Mouse (Mus musculus) cerebellum, adult 9-11 months (tissue): ENCODE measurements around the gene Prkn.
A peak's percentile ranks its signal among the peaks of the same experiment; 100 is the strongest.

Source experiments
- DNase-seq: peaks from one replicate; pipeline ENCODE4 v3.0.0; 2022

Prkn gene

DNA sequence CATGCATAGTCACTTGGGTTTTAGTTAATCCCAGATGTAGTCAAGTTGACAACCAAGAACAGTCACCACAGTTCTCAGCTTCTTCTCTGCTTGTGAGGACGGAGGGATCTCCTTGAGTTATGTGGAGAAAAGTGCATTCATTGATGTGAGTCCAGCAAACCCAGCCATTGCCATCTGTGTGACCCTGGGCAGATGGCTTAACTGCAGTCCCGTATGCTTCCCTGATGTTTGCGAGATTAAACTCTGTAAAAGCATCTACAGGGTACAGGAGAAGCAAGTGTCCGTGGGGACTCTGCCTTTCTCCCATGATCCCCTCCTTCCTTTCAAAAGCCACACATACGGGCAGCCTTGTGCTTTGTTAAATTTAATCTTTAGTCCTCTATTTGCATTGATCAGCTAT is 157.1 kb downstream of the Prkn start:
- DNase-seq, result peak; percentile 24

DNA sequence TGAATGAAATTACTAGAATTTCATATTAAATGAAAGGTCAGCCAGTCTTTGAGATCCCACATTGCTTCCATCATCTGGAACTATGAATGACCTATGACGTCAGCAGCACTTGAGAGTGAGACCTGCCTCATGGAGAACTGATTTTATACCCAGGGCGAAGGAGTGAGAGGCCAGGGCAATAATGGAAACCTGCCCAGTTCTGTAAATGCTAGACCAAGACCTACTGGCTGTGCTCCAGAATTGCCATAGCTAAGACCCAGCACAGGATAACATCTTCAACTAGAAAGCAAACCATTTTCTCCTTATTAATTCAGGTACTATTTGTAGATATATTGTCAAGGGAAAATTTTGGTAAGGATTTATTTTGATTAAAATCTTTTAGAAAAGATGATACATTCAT is 183.2 kb downstream of the Prkn start:
- peak; percentile 16 for DNase-seq

DNA sequence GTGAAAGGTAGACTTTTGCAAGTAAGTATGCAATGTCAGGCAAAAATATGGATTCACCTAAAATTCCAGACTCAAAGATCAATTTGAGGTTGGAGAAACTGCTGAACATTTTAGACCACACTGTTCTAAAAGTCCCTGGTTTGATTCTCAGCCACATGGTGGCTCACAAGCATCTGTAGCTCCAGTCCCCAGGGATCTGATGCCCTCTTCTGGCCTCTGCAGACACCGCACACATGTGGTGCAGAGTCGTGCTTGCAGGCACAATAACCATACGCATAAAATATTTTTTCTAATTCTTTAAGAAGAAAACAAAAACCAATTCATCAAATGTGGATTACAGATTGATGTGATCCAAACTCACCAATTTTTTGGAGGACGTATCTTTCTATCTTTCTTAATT is 189.2 kb downstream of the Prkn start:
- no peak for DNase-seq

DNA sequence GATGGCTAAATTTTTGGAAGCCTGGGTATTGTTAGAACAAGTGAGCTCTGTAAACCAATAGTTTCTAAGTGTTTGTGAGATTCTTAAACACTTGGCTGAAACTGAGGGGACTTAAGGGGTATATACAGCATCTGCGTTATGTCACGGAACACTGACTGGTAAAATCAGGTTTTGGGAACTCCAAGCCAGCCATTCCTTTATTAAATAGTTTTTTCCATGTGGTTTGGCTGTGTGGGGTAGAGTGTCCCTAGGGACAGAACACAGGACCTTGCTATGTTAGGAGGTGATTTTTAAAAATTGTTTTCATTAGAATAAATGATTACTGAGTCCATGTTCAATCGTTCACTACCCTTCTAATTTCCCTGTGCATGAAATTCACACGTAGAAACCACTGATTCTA is 190.8 kb downstream of the Prkn start:
- DNase-seq, result no peak

DNA sequence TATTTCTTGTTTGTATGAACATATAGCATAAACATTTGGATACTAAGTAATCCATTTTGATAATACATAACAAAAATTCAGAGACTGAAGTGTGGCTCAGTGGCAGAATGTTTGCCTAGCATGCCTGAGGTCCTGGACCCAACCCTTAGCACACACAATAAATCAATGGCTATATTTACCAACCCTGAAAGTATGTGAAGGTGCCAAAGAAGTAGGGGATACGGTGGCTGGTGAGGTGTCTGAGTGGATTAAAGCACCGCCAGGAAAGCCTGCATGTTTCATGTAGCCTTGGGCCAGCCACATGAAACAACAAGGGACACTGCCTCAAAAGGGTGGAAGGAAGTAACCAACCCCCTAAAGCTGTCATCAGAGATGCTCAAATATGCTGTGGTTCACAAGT is 192.2 kb downstream of the Prkn start:
- no peak for DNase-seq

DNA sequence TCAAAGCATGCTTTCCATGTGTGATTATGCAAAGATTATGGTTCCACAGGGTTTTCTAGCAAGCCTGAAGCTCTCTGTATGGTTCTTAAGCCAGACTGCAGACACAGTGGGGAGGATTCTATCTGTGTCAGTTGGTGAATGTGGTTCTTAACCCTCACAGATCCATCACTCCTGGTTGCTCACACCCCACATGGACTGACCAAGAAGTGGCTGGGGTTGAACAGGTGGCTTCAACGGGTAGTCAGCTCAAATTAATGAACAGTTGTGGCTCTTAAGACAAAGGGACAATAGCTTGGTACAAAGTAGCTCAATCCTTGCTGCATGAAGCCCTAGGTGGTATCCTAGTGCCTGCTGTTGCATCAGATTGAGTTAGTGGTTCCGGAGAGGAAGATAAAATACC is 193.4 kb downstream of the Prkn start:
- DNase-seq, result peak; percentile 51

DNA sequence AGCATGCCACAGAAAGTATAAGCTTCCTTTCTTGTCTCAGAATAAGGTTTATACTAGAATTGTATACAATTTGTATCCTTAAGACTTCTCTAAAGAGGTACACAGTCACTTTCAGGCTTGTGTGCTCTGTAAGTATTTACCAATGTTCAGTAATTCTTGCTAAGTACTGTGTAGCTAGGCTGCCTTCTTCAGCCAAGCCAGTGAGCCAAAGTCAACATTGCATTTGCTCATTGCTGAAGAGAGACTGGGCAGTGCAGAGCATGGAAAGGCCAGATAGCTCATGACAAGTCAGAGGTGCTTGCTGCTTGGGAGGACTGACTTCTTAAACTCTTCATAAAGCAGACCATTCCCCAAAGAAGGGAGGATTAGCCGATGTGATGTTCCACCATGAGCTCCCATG is 198.1 kb downstream of the Prkn start:
- no peak for DNase-seq

DNA sequence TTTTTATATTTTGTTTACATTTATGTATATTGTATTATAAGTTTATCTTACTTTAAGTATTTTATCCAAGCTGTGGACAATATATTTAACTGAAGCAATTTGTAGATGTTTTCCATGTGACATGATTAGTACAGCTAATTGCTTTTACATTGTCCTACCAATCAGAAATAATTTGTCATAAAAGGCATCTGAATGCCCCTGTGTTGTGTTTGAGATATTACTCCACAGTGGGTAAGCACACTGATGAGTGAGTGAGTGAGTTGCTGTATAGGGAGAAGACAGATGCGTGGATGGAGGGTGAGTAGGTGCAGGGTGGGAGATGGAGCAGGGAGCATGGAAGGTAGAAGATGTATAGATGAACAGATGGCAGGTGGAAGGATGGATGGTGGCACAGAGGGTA is 218.8 kb downstream of the Prkn start:
- no peak for DNase-seq

DNA sequence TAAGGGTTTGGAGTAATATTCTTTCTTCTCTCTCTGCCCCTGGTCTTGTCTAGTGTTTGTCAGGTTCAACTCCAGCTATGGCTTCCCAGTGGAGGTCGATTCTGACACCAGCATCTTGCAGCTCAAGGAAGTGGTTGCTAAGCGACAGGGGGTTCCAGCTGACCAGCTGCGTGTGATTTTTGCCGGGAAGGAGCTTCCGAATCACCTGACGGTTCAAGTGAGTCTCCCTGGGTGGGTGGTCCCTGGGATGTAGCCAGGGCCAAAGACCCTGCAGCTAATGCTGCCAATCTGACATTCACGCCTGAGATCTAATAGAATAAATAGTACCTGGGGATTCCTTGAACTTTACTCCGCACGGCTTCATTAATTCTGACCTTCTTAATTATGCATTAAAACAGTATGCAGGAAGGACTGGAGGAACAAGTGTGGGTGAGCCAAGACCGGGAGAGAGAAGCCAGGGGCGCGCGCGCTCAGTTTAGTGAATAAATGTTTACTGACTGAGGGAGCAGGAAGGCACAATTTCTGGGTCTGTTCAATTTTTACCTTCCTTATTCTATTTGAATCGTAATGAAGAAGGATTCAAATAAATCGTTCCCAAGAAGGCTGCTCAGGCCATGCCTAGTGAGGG is 227.0 kb downstream of the Prkn start:
- DNase-seq, result peak; percentile 38

DNA sequence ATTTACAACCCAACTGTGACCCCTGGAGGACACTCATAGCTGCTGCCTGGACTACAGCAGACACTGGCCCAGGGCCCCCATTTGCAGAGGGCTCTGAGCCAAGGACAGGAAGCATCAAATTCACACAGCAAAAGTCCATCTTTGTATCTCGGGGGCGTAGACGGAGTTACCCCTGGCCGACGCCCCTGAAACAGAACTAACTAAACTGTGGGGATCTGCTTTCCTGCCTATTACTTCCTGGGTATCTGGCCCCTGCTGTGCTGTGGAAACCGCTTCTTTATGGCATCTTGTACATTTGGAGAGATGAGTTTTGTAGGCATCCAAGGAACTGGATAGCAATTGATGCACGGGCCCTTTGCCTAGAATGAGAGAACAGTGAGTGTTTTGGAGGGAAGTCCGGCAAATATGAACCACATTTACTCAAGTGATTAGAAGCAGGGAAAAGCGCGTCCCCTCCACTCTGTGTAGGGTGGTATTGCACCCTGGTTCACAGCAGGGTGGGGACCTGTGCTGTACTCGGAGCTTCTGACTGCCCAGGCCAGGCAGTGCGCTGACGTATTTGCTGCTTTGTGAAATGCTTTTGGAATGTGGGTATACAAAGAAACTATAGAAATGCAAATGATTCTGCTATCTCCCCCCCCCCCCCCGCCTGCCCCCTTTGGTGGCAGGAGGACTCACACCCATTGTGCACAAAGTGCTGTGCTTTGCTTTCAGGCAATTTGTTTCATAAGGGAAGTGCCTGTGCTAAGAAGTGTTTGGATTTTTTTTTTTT is 227.7 kb downstream of the Prkn start:
- peak; percentile 86 for DNase-seq

DNA sequence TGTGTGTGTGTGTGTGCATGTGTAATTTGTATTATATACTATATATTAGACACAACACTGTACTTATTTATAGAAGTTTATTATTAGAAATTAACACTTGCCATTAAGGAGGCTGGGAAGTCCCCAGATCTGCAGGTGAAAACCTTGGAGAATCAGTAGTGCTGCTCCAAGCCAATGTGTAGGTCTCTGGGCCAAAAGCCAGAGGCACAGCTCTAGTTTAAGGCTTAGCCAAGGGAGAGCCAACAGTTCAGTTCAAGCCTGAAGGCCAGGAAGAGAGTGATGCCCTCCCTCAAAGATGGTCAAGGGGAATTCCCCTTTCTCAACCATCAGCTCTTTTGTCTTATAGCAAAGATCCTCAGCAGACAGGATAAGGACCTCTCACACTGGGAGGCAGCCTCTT is 230.8 kb downstream of the Prkn start:
- no peak for DNase-seq

DNA sequence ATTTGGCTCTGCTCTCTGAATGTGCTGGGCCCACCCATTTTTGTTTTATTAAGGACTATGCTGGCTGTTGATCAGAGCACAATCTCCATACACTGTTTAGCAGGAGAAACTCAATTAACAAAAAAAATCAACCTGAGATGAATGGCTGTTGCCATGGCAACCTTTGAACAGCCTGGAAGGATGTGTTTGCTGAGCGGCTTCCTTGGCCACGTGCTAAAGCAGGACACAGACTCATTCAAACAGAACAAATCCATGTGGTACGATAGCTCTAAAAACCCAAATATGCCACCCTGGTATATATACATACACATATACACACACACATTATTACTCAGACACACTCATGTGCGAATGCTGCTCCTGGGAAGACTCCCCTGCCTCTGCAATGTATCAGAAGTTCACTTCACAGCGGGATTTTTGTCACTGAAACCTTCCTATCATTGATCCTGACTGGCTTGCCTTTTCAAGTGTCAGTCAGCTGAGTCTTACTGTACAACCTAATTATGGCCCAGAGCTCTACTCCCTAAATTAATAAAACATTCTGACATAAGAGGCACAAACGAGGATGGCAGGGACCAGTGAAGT is 236.2 kb downstream of the Prkn start:
- DNase-seq, result no peak

DNA sequence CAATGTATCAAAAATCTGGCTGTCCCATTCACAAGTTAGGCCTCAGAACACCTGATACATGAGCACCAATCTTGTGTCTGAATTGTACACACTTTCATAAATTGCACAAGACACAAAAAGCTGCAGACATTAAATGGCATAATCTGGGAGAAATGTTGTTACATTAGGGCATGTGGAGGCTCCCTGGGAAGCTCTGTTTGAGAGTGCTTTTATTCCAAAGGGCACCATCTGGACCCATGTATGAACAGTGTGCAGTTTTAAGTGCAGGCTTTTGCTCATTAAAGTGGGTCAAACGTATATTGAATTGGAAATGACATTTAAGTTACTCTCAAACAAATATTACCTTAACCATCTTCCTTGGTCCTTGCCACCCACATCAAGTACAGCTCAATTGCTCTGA is 246.3 kb downstream of the Prkn start:
- peak; percentile 44 for DNase-seq

DNA sequence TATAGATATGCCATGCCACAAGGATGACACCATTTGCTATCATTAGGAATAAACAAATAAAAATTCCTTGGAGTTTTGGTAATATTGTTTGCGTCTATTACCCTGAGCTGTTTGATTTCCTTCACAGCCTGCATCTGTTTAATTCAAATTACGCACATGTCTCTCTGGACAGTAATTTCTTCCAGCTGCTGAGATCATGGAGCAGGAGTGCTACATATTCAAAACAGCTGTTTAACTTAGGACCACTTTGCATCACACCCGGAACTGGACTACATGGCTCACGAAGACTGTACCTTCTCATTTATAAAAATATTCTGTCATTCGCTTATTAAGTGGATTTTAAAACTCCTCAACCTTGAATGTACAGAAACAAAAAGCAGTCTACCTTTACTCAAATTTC is 246.9 kb downstream of the Prkn start:
- no peak for DNase-seq

DNA sequence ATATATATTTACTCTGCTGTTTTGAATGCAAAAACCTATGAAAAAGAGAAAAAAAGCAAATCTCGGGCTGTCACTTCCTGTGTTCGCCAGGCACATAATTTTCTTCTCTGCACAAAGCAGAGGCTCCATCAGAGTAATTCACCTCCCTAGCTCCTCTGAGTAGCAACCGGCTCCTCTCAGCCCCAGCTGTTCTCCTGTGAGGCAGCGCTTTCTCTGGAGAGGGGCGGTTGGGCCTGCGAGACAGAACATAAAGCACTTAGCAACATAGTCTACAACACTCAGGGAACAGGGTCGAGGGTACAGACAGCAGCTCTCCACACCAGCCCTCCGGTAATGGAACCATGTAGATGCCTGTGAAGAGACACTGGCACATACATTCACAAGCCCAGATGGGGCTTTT is 247.6 kb downstream of the Prkn start:
- DNase-seq, result no peak

DNA sequence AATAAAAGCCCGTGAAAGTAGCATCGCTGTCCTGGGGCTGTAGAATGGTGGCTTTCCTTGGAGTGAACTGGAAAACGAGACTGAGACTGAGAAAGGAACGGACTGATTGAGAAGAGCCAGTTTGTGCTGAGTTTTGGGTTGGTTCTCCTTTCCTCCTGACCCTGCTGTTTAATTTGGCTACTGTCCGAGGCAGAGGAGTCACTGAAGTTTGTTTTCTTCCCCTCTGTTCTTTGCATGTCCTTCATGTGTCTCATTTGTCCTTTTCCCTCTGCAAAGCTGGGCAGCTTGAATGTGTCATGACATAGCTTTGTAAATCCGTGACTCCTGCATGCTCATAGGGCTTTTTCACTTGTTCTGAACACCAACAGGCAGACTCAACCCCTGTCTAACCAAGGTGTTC is 249.2 kb downstream of the Prkn start:
- no peak for DNase-seq

DNA sequence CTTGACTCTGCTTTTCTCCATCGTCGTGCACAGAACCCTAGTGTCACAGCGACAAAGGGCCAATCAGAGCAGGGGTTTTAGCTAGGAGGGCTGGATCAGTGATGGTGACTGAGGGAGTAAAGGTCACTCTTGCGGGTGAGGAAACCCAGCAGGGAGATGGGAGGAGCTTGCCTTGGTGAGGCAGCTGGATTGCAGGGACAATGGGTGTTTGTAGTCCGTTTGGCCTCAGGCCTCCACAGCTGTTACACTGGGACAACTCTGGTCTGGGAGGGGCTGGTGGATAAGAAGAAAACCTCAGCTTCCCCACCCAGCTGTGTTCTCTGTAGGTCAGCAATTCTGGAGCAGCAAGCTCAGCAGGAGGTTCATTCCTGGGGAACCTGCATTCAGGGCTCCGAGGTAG is 252.7 kb downstream of the Prkn start:
- peak; percentile 42 for DNase-seq

DNA sequence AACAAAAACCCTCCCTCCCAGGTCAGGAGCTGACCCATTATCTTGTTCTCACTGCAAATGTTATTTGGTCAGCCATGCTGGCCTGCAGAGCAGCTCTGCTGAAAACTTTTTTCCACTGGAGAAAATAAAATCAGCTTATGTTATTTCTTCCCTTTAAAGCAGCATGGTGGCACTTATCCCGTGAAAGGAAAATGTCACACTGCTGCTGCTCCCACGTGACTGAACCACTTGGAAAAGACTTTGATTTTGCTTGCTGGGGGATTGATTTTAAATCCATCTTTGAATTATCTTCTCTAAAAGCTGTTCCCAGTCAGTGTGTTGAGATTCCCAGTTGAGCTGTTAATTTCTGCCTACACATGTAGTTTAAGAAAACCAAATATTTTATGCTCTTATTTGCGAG is 253.1 kb downstream of the Prkn start:
- DNase-seq, result no peak

DNA sequence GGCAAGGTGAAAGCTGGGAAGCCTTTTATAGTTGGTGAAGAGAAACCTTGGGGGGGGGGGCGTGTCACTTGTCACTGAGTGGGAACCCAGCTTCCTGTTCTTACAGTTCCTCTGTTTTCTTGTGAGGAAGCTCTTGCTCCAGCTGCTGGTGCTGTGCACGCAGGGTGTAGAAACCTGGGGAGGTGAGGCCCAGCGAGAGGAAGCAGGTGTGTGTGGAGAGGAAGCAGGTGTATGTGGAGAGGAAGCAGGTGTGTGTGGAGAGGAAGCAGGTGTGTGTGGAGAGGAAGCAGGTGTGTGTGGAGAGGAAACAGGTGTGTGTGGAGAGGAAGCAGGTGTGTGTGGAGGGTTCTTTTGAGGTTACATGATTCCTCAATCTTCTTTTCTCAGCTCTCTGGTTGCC is 266.8 kb downstream of the Prkn start:
- no peak for DNase-seq

DNA sequence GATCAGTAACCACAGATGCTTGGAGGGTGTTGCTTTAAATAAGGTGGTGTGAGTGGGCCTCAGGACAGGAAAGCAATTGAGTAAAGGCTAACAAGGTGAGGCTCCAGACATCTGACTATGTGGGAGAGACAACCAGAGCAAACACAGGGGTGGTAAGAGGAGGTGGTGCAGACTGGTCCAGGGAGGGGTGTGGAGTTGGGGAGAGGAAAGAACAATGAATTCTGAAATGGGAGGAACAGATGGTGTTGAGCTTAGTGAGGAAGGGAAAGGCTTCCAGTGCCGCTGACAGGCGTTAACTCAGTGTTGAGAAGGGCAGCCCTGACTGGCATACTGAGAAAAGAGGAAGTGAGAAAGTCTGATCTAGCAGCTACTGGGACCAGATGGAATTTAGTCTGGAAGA is 267.7 kb downstream of the Prkn start:
- DNase-seq, result peak; percentile 24

DNA sequence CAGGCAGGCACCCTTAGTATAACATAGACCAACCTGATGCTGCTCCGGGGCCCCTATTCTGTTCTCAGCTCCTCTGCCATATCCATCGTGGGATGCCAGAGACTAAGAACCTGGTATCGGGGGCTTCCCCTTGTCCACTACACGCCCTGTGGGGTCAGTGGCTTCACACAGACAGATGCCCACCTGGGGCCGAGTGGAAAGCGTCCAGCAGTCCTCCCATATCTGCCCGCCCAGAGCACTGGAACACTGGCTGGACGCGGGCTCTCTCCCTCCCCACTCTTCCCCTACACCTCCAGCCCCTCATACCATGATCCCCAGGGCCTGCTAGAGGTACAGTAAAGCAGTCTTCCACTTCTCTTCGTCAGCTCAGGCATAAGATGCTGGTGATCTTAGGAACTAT is 277.3 kb downstream of the Prkn start:
- DNase-seq, result no peak

DNA sequence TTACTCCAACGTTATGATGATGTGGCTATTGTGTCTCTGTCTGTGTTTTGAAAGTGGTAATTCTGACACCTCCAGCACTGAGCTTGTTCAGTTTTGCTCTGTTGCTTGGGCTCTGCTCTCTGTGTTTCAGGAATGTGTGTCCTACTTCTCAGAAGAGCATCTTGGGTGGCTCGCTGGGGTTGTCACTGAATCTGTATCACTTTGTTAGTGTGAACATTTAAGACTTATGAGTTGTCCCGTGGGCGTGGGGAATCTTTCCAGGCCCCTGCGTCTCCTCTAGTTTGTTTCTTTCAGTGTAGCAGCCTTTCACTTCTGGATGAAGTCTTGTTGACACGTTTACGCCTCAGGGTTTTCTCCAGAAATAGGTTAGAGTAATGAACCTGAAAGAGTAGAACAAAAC is 283.9 kb downstream of the Prkn start:
- DNase-seq, result no peak

DNA sequence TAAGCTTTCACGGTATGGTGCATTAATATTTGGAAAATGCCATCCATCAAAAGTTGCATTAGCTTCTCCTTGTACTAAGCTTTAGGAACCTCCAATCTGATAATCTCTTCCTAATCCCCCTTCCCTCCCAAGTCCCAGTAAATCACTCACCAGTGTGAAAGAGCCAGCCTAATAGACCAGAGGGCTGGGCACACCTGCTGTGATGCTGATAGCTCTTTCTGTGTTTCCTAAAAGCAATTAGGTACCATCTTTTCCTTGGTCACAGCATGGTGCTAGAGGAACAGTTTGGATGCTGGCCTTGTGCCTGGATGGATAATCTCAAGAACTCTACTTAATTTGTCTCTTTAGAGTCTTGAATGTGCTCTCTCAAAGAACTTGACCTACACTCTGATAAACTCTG is 287.0 kb downstream of the Prkn start:
- DNase-seq, result no peak

DNA sequence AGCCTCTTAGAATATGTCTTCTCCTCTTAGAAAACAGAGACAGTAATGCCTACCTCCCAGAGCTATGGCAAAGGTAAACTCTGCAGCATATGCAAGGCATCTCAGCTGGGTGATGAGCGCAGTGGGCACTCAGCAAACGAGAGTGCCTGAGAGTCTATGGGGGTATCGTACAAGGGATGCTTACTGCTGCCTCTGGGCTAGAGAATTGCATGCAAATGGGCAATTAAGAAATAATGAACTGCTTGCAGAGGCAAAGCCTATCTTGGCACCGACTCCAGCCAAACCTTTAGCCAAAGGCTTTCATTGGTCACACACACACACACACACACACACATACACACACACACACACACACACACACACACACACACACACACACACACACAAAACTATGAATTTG is 290.7 kb downstream of the Prkn start:
- no peak for DNase-seq

DNA sequence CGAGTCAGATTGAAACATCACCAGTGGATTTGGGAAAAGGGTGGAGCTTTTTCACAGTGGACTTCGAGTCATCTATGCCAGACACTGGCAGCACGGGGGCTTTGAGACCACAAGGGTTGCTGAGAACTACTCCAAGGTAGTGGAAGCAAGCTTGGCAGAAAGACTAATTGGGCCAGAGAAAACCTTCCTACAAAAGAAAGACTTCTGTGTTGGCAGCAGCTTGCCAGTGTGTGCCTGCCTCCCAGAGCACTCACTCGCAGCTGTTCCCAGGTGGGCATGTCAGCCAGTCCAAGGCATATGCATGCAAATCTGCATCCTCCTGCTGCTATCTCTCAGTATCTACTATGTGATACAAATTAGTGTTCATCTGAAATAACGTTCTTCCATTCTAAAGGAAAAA is 302.1 kb downstream of the Prkn start:
- DNase-seq, result no peak
